Mouse (Mus musculus) ES-E14 (cell line): ENCODE data around the gene Elob. TPM values are rescaled to one million over a fixed set of nuclear protein-coding genes. Genes with fewer than 3 reads are reported as not detected.
A peak's percentile ranks its signal among the peaks of the same experiment; 100 is the strongest.

Experiments used
- DNase-seq: peaks from one replicate; pipeline ENCODE4 v3.0.0-alpha.2; 2013; ENCODE audit warnings: low read depth, low spot score
- H3K27ac ChIP-seq: 2 replicates; pipeline ENCODE4 v1.5.1; 2012; ENCODE audit warnings: low read depth, mild to moderate bottlenecking, low read length, moderate library complexity, mixed read lengths; ENCODE audit not compliant: poor library complexity, insufficient read depth, severe bottlenecking
- H3K36me3 ChIP-seq: 2 replicates; pipeline ENCODE4 v1.6.1; 2012; ENCODE audit warnings: mild to moderate bottlenecking, low read length, moderate library complexity, mixed read lengths; ENCODE audit not compliant: control insufficient read depth, poor library complexity, insufficient read depth, severe bottlenecking
- H3K4me1 ChIP-seq, 2 experiments: fragments of 150-350 bp in 1 of 2; sonication (generic) in 1 of 2; 2 replicates each; pipeline ENCODE4 v1.6.1; 2012; ENCODE audit warnings: low read length in 2 of 2, mild to moderate bottlenecking in 1 of 2, mixed read lengths in 1 of 2; ENCODE audit not compliant: control insufficient read depth in 2 of 2, insufficient read depth in 2 of 2, poor library complexity in 1 of 2
- H3K4me3 ChIP-seq, 2 experiments: fragments of 150-350 bp in 1 of 2; sonication (generic) in 1 of 2; 2 replicates each; pipeline ENCODE4 v1.5.1; 2012; ENCODE audit warnings: low read length in 2 of 2, low read depth in 1 of 2, mild to moderate bottlenecking in 1 of 2, mixed read lengths in 1 of 2; ENCODE audit not compliant: insufficient read depth in 1 of 2, poor library complexity in 1 of 2, severe bottlenecking in 1 of 2
- H3K9ac ChIP-seq: 2 replicates; pipeline ENCODE4 v1.6.1; 2012; ENCODE audit warnings: low read depth, mild to moderate bottlenecking, low read length, mixed read lengths; ENCODE audit not compliant: poor library complexity, insufficient read depth, severe bottlenecking
- H3K9me3 ChIP-seq: fragments of 150-350 bp; sonication (generic); 2 replicates; pipeline ENCODE4 v1.6.1; 2012; ENCODE audit warnings: low read depth, mild to moderate bottlenecking, low read length; ENCODE audit not compliant: control insufficient read depth, insufficient read depth
- CHD2 ChIP-seq: IDR thresholded peaks from 2 replicates; pipeline ENCODE4 v1.6.1; 2014; ENCODE audit warnings: mild to moderate bottlenecking, low read depth, low read length, inconsistent platforms
- HCFC1 ChIP-seq: IDR thresholded peaks from 2 replicates; pipeline ENCODE4 v1.6.1; 2012; ENCODE audit warnings: low read length, inconsistent platforms, borderline replicate concordance; ENCODE audit not compliant: insufficient read depth
- MAFK ChIP-seq: IDR thresholded peaks from 2 replicates; pipeline ENCODE4 v1.6.1; 2014; ENCODE audit warnings: mild to moderate bottlenecking, low read depth, low read length, inconsistent platforms; ENCODE audit not compliant: insufficient read depth
- ZC3H11A ChIP-seq: IDR thresholded peaks from 2 replicates; pipeline ENCODE4 v1.6.1; 2012; ENCODE audit warnings: low read depth, mild to moderate bottlenecking, inconsistent platforms, low read length, borderline replicate concordance
- ZNF384 ChIP-seq: IDR thresholded peaks from 2 replicates; pipeline ENCODE4 v1.6.1; 2012; ENCODE audit warnings: low read depth, low read length, inconsistent platforms
- in situ Hi-C, 2 experiments: fragments of 600-800 bp; cut with MboI; formaldehyde crosslinking; loops; one replicate each; pipeline ENCODE4 v1.15.1; 2025; ENCODE audit warnings: low sequenced_read_pairs in 2 of 2, inconsistent platforms in 1 of 2; ENCODE audit not compliant: unreplicated experiment in 2 of 2
- total RNA-seq: library from RNA; depleted of rRNA; stranded (reverse); fragments of 300-350 nt; gene quantifications from 2 replicates; pipeline ENCODE4 v1.2.3, GENCODE M21; 2012

Elob gene
- total RNA-seq, 1 experiment = 726 TPM

DNA sequence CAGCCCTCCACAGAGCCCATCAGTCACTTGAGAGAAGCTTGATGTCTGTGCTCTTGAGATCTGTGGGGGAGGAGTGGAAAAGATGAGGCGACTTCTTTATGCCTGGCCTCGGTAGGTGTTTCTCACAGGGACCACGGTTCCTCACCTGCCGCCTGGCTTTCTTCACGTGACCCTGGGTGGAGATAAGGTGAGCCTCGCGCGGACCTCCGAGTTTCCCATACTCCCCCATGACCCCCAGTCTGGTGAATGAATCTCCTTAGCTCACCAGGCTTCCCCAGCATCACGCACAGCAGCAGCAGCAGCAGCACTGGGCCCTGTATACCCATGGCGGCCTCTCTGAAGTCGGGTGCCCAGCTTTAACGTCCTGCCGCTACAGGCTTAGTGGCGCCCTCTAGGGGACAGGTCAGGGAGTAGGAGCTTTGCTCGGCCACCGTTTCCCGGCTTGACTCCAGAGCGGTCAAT is 14.9 kb upstream of the Elob start, which contains the start of the genes Prss32 and Prss41:
Prss32 (plus strand) TSS at position 44 of the 462 bp plus-strand sequence.
Prss41 (minus strand) TSS at position 361 of the 462 bp plus-strand sequence.
- Histone ChIP-seq H3K9me3 (no peaks in the 10 kb centered on the region), H3K27ac (0 out of 2 replicates have a peak within 1 kb of the TSS, but pooled peaks have one; percentile 6), H3K4me1 (no peaks in the 10 kb centered on the region; a peak in 1 of 4 replicates), H3K36me3 (no peaks in the 10 kb centered on the region), H3K9ac (peak within 1 kb of the TSS; percentile 78), H3K4me3 (peak within 1 kb of the TSS; percentile 61 to 74)
- TF ChIP-seq ZC3H11A = peak; percentile 13; the same call in 1 of the 2 replicates
- TF ChIP-seq MAFK = no peak
- no peak for TF ChIP-seq HCFC1
- TF ChIP-seq ZNF384 = no peak
- in situ Hi-C loops = no loop called here
- no peak for DNase-seq

DNA sequence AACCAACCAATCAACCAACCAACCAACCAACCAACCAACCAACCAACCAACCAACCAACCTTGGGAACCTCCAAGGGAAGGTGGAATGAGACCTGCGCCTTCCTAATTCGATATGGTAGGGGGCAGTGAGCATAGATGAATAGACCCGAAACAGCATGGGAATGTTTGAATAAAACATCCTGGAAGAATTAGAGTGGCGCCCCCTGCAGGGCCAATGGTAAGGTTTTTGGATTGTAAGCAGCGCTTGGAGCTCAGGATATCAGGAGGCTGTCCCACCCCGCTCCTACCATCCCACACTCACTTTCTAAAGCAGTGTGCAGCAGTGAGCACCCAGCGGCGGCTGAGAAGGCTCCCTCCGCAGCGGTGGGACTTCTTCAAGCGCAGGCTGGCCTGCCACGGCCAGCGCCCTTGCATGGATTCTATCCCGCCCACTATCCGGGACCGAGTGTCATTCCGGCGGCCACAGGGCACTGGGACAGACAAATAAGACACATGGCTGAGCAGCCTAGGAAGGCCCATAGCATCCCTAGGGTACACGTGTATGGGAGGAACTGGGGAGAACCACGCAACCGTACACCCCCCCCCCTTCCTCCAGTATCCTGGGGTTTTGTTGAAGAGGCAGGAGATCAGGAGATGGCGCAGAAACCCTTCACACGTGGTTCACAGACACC is 14.3 kb upstream of the Elob start:
- Histone ChIP-seq H3K4me3 (peak overlapping the region; percentile 61 to 74), H3K27ac (0 out of 2 replicates have a peak overlapping the region, but pooled peaks have one; percentile 6), H3K36me3 (no peaks in the 10 kb centered on the region), H3K4me1 (no peaks in the 10 kb centered on the region; a peak in 1 of 4 replicates), H3K9ac (peak overlapping the region; percentile 78), H3K9me3 (no peaks in the 10 kb centered on the region)
- no peak for TF ChIP-seq ZNF384
- no peak for TF ChIP-seq HCFC1
- TF ChIP-seq CHD2 = no peak
- TF ChIP-seq ZC3H11A = no peak
- TF ChIP-seq MAFK = no peak
- in situ Hi-C loops = no loop called here
- DNase-seq = peak; percentile 78

DNA sequence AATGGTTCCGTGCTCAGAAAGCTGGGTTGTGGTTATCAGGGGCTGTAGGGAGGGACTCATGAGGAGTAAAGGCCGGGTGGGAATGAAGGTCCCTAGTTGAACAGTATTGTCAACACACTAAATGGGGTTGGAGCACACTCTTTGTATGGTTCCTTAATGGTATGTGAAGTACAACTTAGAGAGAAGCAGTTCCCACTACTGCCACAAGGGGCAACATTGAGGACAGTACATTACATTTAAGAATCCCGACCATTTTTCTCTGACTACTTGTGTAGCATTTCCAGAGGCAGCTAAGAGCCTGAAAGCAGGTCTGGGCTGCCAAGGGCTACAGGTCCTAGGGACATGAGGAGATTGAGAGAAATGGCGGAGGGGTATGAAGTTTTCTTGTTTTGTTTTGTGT is 12.2 kb upstream of the Elob start:
- Histone ChIP-seq H3K9me3 (no peaks in the 10 kb centered on the region), H3K36me3 (no peaks in the 10 kb centered on the region), H3K27ac (no peak overlapping the region), H3K4me1 (no peaks in the 10 kb centered on the region; a peak in 1 of 4 replicates), H3K4me3 (no peak overlapping the region), H3K9ac (no peak overlapping the region)
- DNase-seq = no peak
- TF ChIP-seq HCFC1 = no peak
- TF ChIP-seq MAFK = no peak
- no peak for TF ChIP-seq CHD2
- TF ChIP-seq ZC3H11A = no peak
- no peak for TF ChIP-seq ZNF384
- in situ Hi-C loops = no loop called here

DNA sequence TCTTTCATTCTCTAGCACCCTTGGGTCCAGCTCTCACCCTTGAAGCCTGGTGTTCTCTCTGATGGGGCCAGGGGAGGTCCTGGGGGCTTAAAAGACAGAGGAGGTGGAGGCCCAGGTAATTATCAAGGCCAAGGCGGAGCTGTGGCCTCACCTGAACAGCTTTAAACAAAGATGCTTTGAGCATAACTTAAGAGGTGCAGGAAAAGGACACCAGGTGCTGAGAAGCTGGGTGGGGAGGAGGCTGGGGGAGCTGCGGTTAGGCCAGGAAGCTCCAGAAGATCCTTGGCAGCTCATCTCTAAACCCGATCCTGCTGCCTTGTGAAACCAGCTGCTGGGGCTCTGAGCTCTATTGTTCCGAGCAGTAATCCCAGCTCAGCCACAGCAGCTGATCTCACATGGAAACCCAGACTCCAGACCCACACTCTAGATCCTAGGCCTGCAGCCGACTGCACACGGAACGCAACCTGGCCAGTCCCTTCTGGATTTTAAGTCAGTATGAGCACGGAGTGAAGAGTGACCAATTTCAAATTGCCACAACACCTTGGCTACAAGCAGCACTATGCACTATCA is 7.2 kb upstream of the Elob start, which contains the start of gene Prss33:
Prss33 (minus strand) TSS at position 51 of the 570 bp plus-strand sequence.
- TF ChIP-seq ZC3H11A (no peak), ZNF384 (no peak), MAFK (no peak), HCFC1 (no peak), CHD2 (no peak)
- no peak for DNase-seq
- H3K9me3 ChIP-seq = no peaks in the 10 kb centered on the region
- H3K9ac ChIP-seq = peak within 1 kb of the TSS; percentile 39; the same call in 1 of the 2 replicates
- peaks cover 0 to 15% of the 10 kb centered on the region in 2 experiments; a peak in 1 of 4 replicates for H3K4me1 ChIP-seq
- peak within 1 kb of the TSS in 1 of 2 experiments; percentile 44; a peak in 2 of 4 replicates for H3K4me3 ChIP-seq
- no peaks in the 10 kb centered on the region for H3K36me3 ChIP-seq
- H3K27ac ChIP-seq = no peak within 1 kb of the TSS
- in situ Hi-C loops = no loop called here
